Comparison of ENCODE assay signal across 8 mouse cellular contexts in the genomic region with DNA sequence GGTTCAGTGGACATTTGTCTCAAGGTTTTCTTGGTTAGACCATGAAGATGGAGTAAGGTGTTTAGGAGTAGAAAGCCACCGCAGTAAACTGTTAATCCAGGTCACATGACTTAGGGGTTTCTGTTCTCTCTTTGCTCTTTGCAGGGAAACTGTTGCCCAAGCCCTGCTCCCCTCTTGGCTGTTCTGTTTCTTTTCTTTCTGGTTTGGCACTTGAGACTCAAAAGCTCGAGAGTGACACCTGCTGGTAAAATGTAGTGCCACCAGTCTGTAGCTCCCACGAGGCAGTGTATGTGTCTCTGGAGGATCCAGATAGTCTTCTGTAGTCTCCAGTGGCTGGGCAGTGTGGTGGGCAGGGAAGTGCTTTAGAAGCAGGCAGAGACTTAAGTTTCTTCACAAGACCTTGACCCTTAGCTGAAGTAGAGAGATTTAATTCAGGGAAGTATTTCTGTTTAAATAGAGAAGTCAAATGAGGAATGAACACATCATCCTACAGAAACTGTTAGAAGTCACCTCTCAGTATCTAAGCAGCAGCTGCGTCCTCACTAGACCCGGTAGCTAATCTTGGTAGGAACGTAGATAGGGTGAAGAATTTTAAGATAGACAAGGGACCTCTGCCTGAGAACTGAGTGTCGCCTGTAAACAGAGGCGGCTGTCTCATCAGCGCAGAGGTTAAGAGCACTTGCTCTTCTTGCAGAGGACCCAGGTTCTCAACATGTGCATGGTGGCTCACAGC. TPM values are rescaled to one million over a fixed set of nuclear protein-coding genes. Genes with fewer than 3 reads are reported as not detected.
DNase-seq lines count a peak whose midpoint lies in the region; ATAC-seq and TF ChIP-seq lines count a peak whose summit lies in the region.

No protein-coding gene starts in this region.

- H3K9ac ChIP-seq in forebrain, embryonic 12.5 days: no peak overlapping the region
- H3K9ac ChIP-seq in heart, postnatal 0 days (replicated peaks; ENCODE audit: low read depth, low read length): no peak overlapping the region
- H3K9ac ChIP-seq in liver, embryonic 16.5 days (ENCODE audit: low read depth, low read length): no peak overlapping the region
- H3K9ac ChIP-seq in neural tube, embryonic 13.5 days: no peak overlapping the region

- peaks cover 27% of the 10 kb centered on the region for H3K36me3 ChIP-seq in E14TG2a.4 (ENCODE audit: insufficient read depth, low read length)
- no peaks in the 10 kb centered on the region for H3K36me3 ChIP-seq in forebrain, embryonic 12.5 days (replicated peaks)
- H3K36me3 ChIP-seq in heart, postnatal 0 days (replicated peaks; ENCODE audit: control insufficient read depth, insufficient read depth, low read length): no peaks in the 10 kb centered on the region
- no peaks in the 10 kb centered on the region for H3K36me3 ChIP-seq in liver, embryonic 16.5 days (ENCODE audit: control insufficient read depth, insufficient read depth)
- 0 out of 2 replicates have a peak, but pooled peaks cover 7% of the 10 kb centered on the region for H3K36me3 ChIP-seq in neural tube, embryonic 13.5 days

- peak; percentile 81 for DNase-seq in c-Kit-positive CD71-positive TER-119-negative erythroid progenitor cells, embryonic 14.5 days (ENCODE audit: low read depth)
- peak; percentile 84 for DNase-seq in heart, postnatal 0 days (ENCODE audit: low spot score)
- DNase-seq in kidney, postnatal 36 days: peak; percentile 79 to 89
- peak; percentile 18 for DNase-seq in testis, postnatal 14 days (ENCODE audit: low spot score)

- H3K4me3 ChIP-seq in E14TG2a.4 (replicated peaks; ENCODE audit: low read length): no peak overlapping the region
- no peak overlapping the region for H3K4me3 ChIP-seq in forebrain, embryonic 12.5 days (replicated peaks)
- H3K4me3 ChIP-seq in heart, postnatal 0 days (ENCODE audit: low read depth, low read length): no peak overlapping the region
- no peak overlapping the region for H3K4me3 ChIP-seq in liver, embryonic 16.5 days (ENCODE audit: low read depth, low read length)
- no peak overlapping the region for H3K4me3 ChIP-seq in neural tube, embryonic 13.5 days

- 62% methylated on average over 9 of the region's 9 CpGs for WGBS in forebrain, embryonic 12.5 days
- 34% methylated on average over 9 of the region's 9 CpGs for WGBS in heart, postnatal 0 days
- 31% methylated on average over 9 of the region's 9 CpGs for WGBS in liver, embryonic 16.5 days (ENCODE audit: insufficient replicate concordance)
- 62% methylated on average over 9 of the region's 9 CpGs for WGBS in neural tube, embryonic 13.5 days

- TF ChIP-seq CTCF in E14TG2a.4 (conservative IDR thresholded peaks at IDR 0.05; ENCODE audit: low read length): peak; percentile 78
- TF ChIP-seq CTCF in heart, postnatal 0 days (IDR thresholded peaks at IDR 0.05; ENCODE audit: low read depth): peak; percentile 92

- TF ChIP-seq EP300 in heart, postnatal 0 days (IDR thresholded peaks at IDR 0.05; ENCODE audit: low read depth): no peak

- H3K27me3 ChIP-seq in E14TG2a.4 (ENCODE audit: insufficient read depth, low read length): no peaks in the 10 kb centered on the region
- no peaks in the 10 kb centered on the region for H3K27me3 ChIP-seq in forebrain, embryonic 12.5 days
- H3K27me3 ChIP-seq in heart, postnatal 0 days (ENCODE audit: control insufficient read depth, insufficient read depth, low read length): no peaks in the 10 kb centered on the region
- no peaks in the 10 kb centered on the region for H3K27me3 ChIP-seq in liver, embryonic 16.5 days (ENCODE audit: control insufficient read depth, insufficient read depth, low read depth, low read length)
- H3K27me3 ChIP-seq in neural tube, embryonic 13.5 days: no peaks in the 10 kb centered on the region

- H3K9me3 ChIP-seq in E14TG2a.4 (ENCODE audit: low read length): no peaks in the 10 kb centered on the region
- H3K9me3 ChIP-seq in forebrain, embryonic 12.5 days: no peaks in the 10 kb centered on the region
- no peaks in the 10 kb centered on the region for H3K9me3 ChIP-seq in heart, postnatal 0 days (replicated peaks; ENCODE audit: control insufficient read depth, low read length)
- H3K9me3 ChIP-seq in liver, embryonic 16.5 days (replicated peaks; ENCODE audit: control insufficient read depth, low read length): no peaks in the 10 kb centered on the region
- H3K9me3 ChIP-seq in neural tube, embryonic 13.5 days: no peaks in the 10 kb centered on the region

- peak; percentile 65 for ATAC-seq in forebrain, embryonic 12.5 days (ENCODE audit: low FRiP score)
- ATAC-seq in heart, postnatal 0 days (ENCODE audit: insufficient read depth, low read depth): peak; percentile 79
- ATAC-seq in liver, embryonic 16.5 days (ENCODE audit: low read depth): peak; percentile 47; the same call in 1 of the 2 replicates
- peak; percentile 71; the same call in 1 of the 2 replicates for ATAC-seq in neural tube, embryonic 13.5 days (ENCODE audit: low read depth)

- no peak overlapping the region for H3K4me2 ChIP-seq in forebrain, embryonic 12.5 days
- no peak overlapping the region for H3K4me2 ChIP-seq in heart, postnatal 0 days (ENCODE audit: low read depth, low read length)
- H3K4me2 ChIP-seq in liver, embryonic 16.5 days (ENCODE audit: low read depth, low read length): no peak overlapping the region
- H3K4me2 ChIP-seq in neural tube, embryonic 13.5 days: no peak overlapping the region

- no peak overlapping the region for H3K27ac ChIP-seq in forebrain, embryonic 12.5 days
- H3K27ac ChIP-seq in heart, postnatal 0 days (ENCODE audit: low read depth): peak overlapping the region; percentile 52
- no peak overlapping the region for H3K27ac ChIP-seq in liver, embryonic 16.5 days (ENCODE audit: low read length)
- no peak overlapping the region for H3K27ac ChIP-seq in neural tube, embryonic 13.5 days (replicated peaks)

- peaks cover 32% of the 10 kb centered on the region for H3K4me1 ChIP-seq in E14TG2a.4 (replicated peaks; ENCODE audit: low read depth, low read length)
- peaks cover 10% of the 10 kb centered on the region; the same call in 1 of the 2 replicates for H3K4me1 ChIP-seq in forebrain, embryonic 12.5 days
- H3K4me1 ChIP-seq in heart, postnatal 0 days (ENCODE audit: control insufficient read depth, insufficient read depth): peaks cover 13% of the 10 kb centered on the region
- no peaks in the 10 kb centered on the region; the same call in 1 of the 2 replicates for H3K4me1 ChIP-seq in liver, embryonic 16.5 days (ENCODE audit: control insufficient read depth, low read depth, low read length)
- H3K4me1 ChIP-seq in neural tube, embryonic 13.5 days (replicated peaks): 0 out of 2 replicates have a peak, but pooled peaks cover 3% of the 10 kb centered on the region

RNA-seq across cellular contexts. Expression of gene Slc46a2, which starts 43.8 kb away (rescaled TPM):
- 0.06 TPM in 1 of 2 replicates, not detected in the other for polyA plus RNA-seq in forebrain, embryonic 12.5 days (2016; fragmentation: Nextera tagmentation; extraction: Ambion mirVana)
- 0.35 and 2.5 TPM in 2 replicates for total RNA-seq in heart, postnatal 0 days (2014; rRNA removed; ENCODE audit: low replicate concordance)
- 0.10 and 0.14 TPM in 2 replicates for polyA plus RNA-seq in heart, postnatal 0 days (2015; fragmentation: Nextera tagmentation; extraction: Ambion mirVana)
- polyA plus RNA-seq in liver, embryonic 16.5 days (2015; fragmentation: Nextera tagmentation; extraction: Ambion mirVana): not detected in 2 replicates
- not detected in 2 replicates for polyA plus RNA-seq in neural tube, embryonic 13.5 days (2015; fragmentation: Nextera tagmentation; extraction: Ambion mirVana)

Comparison
In these comparisons a context has a peak if more than half of its experiments do, and no peak if none do; other contexts are left out.
1. DNase-seq: peak in every context shown above with its lines; median percentile 84 in heart, postnatal 0 days; 84 in kidney, postnatal 36 days; 81 in c-Kit-positive CD71-positive TER-119-negative erythroid progenitor cells, embryonic 14.5 days; 18 in testis, postnatal 14 days.